Mouse (Mus musculus): ENCODE measurements at regions not wholly inside any gene's neighbourhood (a gene's known extent, or its start where the extent isn't known, plus 50 kb on each side); places are given as distances from the start of the nearest gene placed in this dataset.

GRCm38 (mm10) chr5:17299846-17300245, 73.1 kb upstream of the Speer4f2 start:
- no peak for TF ChIP-seq POLR2A (IDR thresholded peaks at IDR 0.05; ENCODE audit: insufficient read depth, low read depth, low read length)
- TF ChIP-seq CTCF (IDR thresholded peaks at IDR 0.05): no peak
- no peak for TF ChIP-seq EP300 (IDR thresholded peaks at IDR 0.05; ENCODE audit: insufficient read depth, low read depth, low read length)
